Mouse (Mus musculus): Measurements from ENCODE around the gene Bckdha. TPM values are rescaled to one million over a fixed set of nuclear protein-coding genes. Genes with fewer than 3 reads are reported as not detected.

The Bckdha gene
- polyA plus RNA-seq, 1 experiment, result 66.1 TPM

DNA sequence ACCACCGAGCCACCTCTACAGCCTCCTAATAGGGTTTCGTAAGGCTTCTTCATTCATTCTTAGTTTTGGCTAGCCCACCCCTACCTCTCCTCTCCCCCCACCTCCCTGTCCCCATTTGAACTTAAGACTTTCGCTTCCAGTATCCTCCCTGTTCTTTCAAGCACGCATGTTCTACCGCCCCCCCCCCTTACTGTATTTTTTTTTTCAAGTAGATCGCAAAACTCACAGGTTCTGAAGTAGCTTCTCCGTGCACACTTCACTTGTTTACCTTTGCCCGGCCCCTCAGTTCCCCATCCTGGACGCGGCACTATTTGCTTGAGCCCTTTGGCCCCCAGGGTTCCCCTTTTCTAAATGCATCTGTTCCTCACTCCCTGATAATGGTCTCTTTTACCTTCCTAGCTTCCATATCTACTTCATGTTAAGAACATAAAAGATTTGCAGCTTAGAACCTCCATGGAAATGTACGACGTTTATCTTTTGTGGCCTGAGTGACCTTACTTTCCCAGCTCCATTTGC, 6.5 kb downstream of the Bckdha start:
- H3K4me3 ChIP-seq (ENCODE audit: insufficient read depth, low read length), result no peak overlapping the region
- H3K27ac ChIP-seq (ENCODE audit: insufficient read depth, low read length), result no peak overlapping the region
- H3K4me1 ChIP-seq (ENCODE audit: control insufficient read depth, insufficient read depth, low read length), result 0 out of 2 replicates have a peak, but pooled peaks cover 1% of the 10 kb centered on the region
- TF ChIP-seq CTCF (IDR thresholded peaks at IDR 0.05; ENCODE audit: extremely low read depth, insufficient read depth, low read length) (no peak), POLR2A (IDR thresholded peaks at IDR 0.05; ENCODE audit: extremely low read depth, insufficient read depth, low read length) (no peak)

DNA sequence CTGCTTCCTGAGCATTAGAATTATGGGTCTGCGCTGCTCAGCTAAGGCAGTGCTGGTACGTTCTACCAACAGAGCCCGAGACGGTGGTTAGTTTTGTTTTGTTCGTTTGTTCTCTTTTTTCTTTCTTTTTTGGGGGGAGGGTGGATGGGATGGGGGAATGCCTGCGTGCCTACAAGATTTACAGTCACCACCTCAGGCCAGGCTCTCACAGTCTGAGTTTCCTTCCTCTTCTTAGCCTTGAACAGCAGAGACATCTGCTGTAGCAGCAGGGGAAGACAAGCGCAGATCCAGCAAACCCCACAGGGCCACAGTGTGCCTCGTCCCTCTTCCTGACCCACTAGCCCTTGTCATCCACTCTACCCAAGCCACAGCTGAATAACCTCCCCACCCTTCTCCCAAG, 7.5 kb downstream of the Bckdha start:
- Histone ChIP-seq H3K4me3 (ENCODE audit: insufficient read depth, low read length) (no peak overlapping the region), H3K4me1 (ENCODE audit: control insufficient read depth, insufficient read depth, low read length) (0 out of 2 replicates have a peak, but pooled peaks cover 1% of the 10 kb centered on the region), H3K27ac (ENCODE audit: insufficient read depth, low read length) (no peak overlapping the region)
- TF ChIP-seq CTCF (IDR thresholded peaks at IDR 0.05; ENCODE audit: extremely low read depth, insufficient read depth, low read length), result peak; percentile 9; the same call in 1 of the 2 replicates
- no peak for TF ChIP-seq POLR2A (IDR thresholded peaks at IDR 0.05; ENCODE audit: extremely low read depth, insufficient read depth, low read length)

- no peak for TF ChIP-seq CTCF (IDR thresholded peaks at IDR 0.05; ENCODE audit: extremely low read depth, insufficient read depth, low read length)
- H3K4me3 ChIP-seq (ENCODE audit: insufficient read depth, low read length), result no peak overlapping the region
- H3K27ac ChIP-seq (ENCODE audit: insufficient read depth, low read length), result no peak overlapping the region
- no peaks in the 10 kb centered on the region for H3K4me1 ChIP-seq (ENCODE audit: control insufficient read depth, insufficient read depth, low read length)
These were observed 8.9 kb downstream of the Bckdha start for GRCm38 (mm10) chr7:25649839-25650238.

GRCm38 (mm10) chr7:25647574-25648123, 11.1 kb downstream of the Bckdha start:
- Histone ChIP-seq H3K27ac (ENCODE audit: insufficient read depth, low read length) (no peak overlapping the region), H3K4me3 (ENCODE audit: insufficient read depth, low read length) (no peak overlapping the region), H3K4me1 (ENCODE audit: control insufficient read depth, insufficient read depth, low read length) (no peaks in the 10 kb centered on the region)
- TF ChIP-seq POLR2A (IDR thresholded peaks at IDR 0.05; ENCODE audit: extremely low read depth, insufficient read depth, low read length) (no peak), CTCF (IDR thresholded peaks at IDR 0.05; ENCODE audit: extremely low read depth, insufficient read depth, low read length) (peak; percentile 20; the same call in 1 of the 2 replicates)

DNA sequence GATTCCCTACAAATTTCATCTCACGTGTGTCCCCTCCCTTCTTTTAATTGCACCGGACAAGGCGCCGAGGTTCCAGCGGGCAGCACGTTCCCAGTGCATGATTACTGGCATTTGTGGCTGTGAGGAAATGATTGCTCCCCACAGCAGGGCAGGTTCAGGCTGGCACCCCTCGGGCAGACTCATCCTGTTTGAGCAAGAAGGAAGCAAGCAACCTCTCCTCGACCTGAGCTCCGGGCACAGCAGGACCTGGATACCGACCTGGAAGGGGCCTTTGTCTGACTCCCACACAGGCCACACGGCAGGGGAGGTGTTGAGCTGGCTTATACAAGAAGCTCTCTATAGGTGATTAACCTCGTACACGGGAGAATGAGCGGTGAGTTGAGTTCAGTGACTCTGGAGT, 13.7 kb downstream of the Bckdha start:
- no peak overlapping the region for H3K4me3 ChIP-seq (ENCODE audit: insufficient read depth, low read length)
- TF ChIP-seq CTCF (IDR thresholded peaks at IDR 0.05; ENCODE audit: extremely low read depth, insufficient read depth, low read length), result no peak
- TF ChIP-seq POLR2A (IDR thresholded peaks at IDR 0.05; ENCODE audit: extremely low read depth, insufficient read depth, low read length), result no peak

GRCm38 (mm10) chr7:25644631-25645030, 14.2 kb downstream of the Bckdha start:
- Histone ChIP-seq H3K4me1 (ENCODE audit: control insufficient read depth, insufficient read depth, low read length) (no peaks in the 10 kb centered on the region), H3K4me3 (ENCODE audit: insufficient read depth, low read length) (no peak overlapping the region), H3K27ac (ENCODE audit: insufficient read depth, low read length) (no peak overlapping the region)
- TF ChIP-seq POLR2A (IDR thresholded peaks at IDR 0.05; ENCODE audit: extremely low read depth, insufficient read depth, low read length) (no peak), CTCF (IDR thresholded peaks at IDR 0.05; ENCODE audit: extremely low read depth, insufficient read depth, low read length) (no peak)

More for the DNA sequence above, 13.7 kb downstream of the Bckdha start:
- no peaks in the 10 kb centered on the region for H3K4me1 ChIP-seq (ENCODE audit: control insufficient read depth, insufficient read depth, low read length)
- H3K27ac ChIP-seq (ENCODE audit: insufficient read depth, low read length), result no peak overlapping the region

DNA sequence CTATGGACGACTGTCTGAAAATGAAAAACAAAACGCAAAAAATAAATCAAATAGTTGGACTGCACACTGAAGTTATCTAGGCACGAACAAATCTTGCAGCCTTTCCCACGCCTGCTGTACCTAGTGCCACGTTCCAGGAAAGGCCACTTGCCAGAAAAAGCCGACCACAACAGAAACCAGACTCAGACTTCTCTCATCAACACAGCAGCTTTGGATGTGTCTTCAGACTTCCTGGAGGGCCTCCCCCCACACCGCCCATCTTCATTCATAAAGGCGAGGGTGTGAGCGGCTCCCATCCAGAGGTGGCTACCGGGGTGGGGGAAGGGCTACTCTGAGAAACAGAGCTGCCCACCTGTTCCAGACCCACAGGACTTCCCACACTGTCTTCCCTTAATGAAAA, 14.6 kb downstream of the Bckdha start:
- TF ChIP-seq POLR2A (IDR thresholded peaks at IDR 0.05; ENCODE audit: extremely low read depth, insufficient read depth, low read length), result no peak
- no peak for TF ChIP-seq CTCF (IDR thresholded peaks at IDR 0.05; ENCODE audit: extremely low read depth, insufficient read depth, low read length)
- Histone ChIP-seq H3K27ac (ENCODE audit: insufficient read depth, low read length) (no peak overlapping the region), H3K4me1 (ENCODE audit: control insufficient read depth, insufficient read depth, low read length) (no peaks in the 10 kb centered on the region), H3K4me3 (ENCODE audit: insufficient read depth, low read length) (no peak overlapping the region)

GRCm38 (mm10) chr7:25639754-25640153, 19.0 kb downstream of the Bckdha start:
- Histone ChIP-seq H3K27ac (ENCODE audit: insufficient read depth, low read length) (no peak overlapping the region), H3K4me3 (ENCODE audit: insufficient read depth, low read length) (no peak overlapping the region)
- TF ChIP-seq CTCF (IDR thresholded peaks at IDR 0.05; ENCODE audit: extremely low read depth, insufficient read depth, low read length) (no peak), POLR2A (IDR thresholded peaks at IDR 0.05; ENCODE audit: extremely low read depth, insufficient read depth, low read length) (no peak)

DNA sequence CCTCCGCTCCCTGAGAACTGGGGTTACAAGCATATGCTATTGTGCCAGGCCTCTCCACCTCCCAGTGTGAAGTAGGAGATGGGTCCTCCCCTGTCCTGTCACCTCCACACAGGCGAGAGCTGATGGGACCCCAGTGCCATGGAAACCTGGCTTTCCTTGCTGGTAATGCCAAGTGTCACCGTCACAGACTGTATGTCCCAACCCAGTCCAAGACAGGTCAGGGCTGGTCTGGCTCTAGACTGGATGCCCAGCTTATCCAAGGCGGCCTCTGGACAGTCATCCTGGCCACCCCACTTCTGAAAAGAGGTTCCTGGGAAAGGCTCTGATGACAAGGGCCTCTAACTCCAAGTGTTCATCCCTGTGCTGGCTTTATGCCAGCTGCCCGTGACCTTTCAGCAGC, 21.7 kb downstream of the Bckdha start:
- TF ChIP-seq POLR2A (IDR thresholded peaks at IDR 0.05; ENCODE audit: extremely low read depth, insufficient read depth, low read length) (no peak), CTCF (IDR thresholded peaks at IDR 0.05; ENCODE audit: extremely low read depth, insufficient read depth, low read length) (no peak)
- no peak overlapping the region for H3K4me3 ChIP-seq (ENCODE audit: insufficient read depth, low read length)
- H3K4me1 ChIP-seq (ENCODE audit: control insufficient read depth, insufficient read depth, low read length), result no peaks in the 10 kb centered on the region
- H3K27ac ChIP-seq (ENCODE audit: insufficient read depth, low read length), result no peak overlapping the region

More at GRCm38 (mm10) chr7:25639754-25640153, 19.0 kb downstream of the Bckdha start:
- H3K4me1 ChIP-seq (ENCODE audit: control insufficient read depth, insufficient read depth, low read length), result no peaks in the 10 kb centered on the region

- Histone ChIP-seq H3K27ac (ENCODE audit: insufficient read depth, low read length) (no peak overlapping the region), H3K4me1 (ENCODE audit: control insufficient read depth, insufficient read depth, low read length) (no peaks in the 10 kb centered on the region), H3K4me3 (ENCODE audit: insufficient read depth, low read length) (no peak overlapping the region)
- TF ChIP-seq CTCF (IDR thresholded peaks at IDR 0.05; ENCODE audit: extremely low read depth, insufficient read depth, low read length) (no peak), POLR2A (IDR thresholded peaks at IDR 0.05; ENCODE audit: extremely low read depth, insufficient read depth, low read length) (no peak)
These were observed 22.4 kb downstream of the Bckdha start for GRCm38 (mm10) chr7:25636373-25636772.

Data from cortical plate, adult 2 months (tissue).